Mouse (Mus musculus) cerebellum, postnatal 14 days (tissue): ENCODE results near the gene Slfn3.
"Not testable (repeated sequence)": the region's sequence is repeated elsewhere in the genome, so short reads cannot be mapped to it uniquely, and the experiment has no call there.

Source experiments
- DNase-seq, 2 experiments: peaks; one replicate each; pipeline ENCODE4 v3.0.0; 2021; ENCODE audit warnings: mixed read lengths in 2 of 2

Gene Slfn3

GRCm38 (mm10) chr11:83191134-83191893 lies at the start of gene Slfn3:
Gene Slfn3, plus strand, starts transcription at chr11:83191330.
- DNase-seq, result peak; percentile 11 to 28

DNA sequence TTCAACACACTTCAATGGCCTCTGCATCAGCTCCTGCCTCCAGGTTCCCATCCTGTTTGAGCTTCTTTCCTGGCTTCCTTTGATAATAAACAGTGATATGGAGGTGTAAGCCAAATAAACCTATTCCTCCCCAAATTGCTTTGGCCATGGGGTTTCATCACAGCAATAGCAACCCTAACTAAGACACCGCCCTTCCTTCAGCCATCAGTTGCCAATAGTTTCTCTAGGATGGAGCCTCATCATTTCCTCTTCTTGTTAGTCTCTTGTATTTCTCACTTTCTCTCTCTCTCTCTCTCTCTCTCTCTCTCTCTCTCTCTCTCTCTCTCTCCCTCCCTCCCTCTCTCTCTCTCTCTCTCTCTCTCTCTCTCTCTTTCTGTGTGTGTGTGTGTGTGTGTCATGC lies 42.2 kb upstream of the Slfn3 start:
- not testable (repeated sequence) for DNase-seq

DNA sequence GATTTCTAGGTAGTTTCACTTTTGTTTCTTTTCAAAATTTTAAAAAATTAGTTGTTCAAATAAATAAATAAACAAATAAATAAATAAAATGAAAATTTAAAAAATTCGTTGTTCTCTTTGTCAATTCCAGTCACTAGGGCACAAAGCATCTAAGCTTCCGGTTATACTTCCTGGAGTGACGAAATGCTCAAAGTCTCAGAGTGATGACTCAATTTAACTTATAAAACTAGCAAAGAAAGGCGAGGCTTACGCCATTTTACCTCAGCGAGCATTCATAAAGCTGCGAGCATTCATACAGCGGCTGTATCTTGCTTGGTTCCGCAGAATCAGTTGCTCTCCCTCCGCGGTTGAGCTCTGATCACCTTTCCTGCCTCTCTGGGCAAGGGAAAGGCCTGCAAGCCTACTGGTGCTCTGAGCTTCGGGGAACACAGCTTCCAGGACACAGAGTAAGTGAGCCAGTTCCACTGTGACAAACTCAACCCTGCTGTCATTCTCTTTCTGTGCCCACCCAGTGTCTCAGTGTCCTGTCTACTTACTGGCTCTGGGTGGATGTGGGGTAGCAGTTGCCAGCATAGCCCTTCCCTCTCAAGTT lies 16.1 kb upstream of the Slfn3 start, which contains the start of gene Slfn4:
Gene Slfn4 (plus strand): TSS at position 239 of the 592 bp plus-strand sequence.
- no peak for DNase-seq

DNA sequence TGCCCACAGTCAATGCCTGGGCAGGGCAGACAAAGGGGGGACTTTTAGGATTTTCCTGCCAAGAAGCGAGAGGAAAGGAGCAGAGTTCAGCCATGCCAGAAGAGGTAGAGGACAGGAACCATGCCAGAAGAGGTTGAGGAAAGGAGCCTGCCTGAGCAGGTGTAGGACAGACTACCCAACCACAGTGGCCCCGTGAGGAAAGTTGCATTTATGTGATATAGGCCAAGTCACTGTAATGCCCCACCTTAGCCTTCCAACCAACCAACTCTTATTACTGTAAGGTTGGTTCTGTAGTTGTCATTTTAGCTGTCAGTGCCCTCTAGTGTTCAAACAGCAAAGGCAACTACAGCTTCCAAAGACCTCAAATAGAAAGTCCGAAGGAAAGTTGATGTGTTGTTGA lies 871 bp downstream of the Slfn3 start:
- DNase-seq, result peak; percentile 15

DNA sequence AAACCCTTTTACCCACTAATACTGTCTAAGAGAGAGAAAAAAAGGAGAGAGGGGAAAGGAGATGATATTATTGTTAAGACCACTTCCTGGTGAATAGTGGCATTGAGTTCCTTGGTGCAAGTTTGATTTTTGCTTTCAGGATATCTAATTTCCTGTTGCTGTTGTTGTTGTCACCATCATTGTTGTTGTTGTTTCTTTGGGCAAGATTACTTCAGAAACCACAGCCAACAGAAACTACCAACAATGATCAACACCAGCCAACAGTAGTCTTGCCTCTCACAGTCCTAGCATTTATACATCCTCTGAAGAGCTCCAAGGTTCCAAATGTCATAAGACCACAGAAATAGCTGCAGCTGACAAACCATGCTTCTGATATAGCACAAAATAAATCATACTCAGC lies 13.9 kb downstream of the Slfn3 start:
- DNase-seq, result no peak

DNA sequence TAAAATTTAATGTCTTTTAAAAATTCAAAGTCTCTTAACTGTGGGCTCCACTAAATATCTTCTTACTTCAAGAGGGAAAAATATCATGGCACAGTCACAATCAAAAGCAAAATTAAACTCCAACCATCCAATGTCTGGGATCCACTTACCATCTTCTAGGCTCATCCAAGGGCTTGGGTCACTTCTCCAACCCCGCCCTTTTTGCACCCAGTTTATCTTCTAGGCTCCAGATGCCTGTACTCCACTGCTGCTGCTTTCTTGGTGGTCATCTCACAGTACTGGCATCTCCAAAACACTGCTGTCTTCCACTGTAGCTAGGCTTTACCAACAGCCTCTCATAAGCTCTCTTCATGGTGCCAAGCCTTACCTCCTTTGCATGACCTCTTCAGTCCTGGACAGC lies 25.0 kb downstream of the Slfn3 start:
- no peak for DNase-seq

DNA sequence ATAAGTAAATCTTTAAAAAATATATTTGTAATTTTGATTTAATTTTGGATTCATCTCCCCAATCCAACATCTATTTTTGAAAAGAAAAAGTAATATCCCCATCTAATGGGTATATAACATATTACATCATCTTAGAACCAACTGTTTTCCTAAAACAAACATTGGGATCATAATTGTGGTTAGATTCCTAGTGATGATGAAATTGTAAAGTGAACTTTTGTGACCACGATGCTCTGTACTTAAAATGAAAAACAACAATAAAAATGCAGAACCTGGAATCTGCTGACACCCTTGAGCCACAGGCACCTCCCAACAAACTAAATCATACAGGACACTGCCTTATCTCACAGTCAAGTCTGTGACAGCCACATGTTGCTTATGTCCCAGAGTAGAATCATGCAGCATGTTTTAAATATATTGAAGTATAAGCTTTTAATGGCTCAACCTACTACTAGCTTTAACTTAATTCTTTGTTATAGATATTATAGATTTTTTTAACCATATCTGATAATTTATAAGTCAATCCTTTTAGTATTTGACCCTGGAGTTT lies 30.3 kb downstream of the Slfn3 start:
- DNase-seq, result no peak

DNA sequence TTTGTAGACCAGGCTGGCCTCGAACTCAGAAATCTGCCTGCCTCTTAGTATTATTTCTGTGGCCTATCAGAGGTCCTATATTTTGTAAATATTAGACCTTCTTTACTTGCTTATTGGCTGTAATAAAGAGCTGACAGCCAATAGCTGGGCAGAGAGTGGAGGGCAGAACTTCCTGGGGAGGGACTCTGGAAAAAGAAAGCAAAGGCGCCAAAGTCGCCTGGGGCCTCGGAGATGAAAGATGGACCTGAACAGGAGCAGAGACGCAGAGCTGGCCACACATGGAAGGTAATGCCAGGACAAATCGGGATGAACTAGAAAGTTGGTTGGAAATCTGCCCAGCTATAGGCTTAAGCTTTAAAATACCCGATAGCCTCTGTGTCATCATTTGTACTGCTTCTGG lies 32.2 kb downstream of the Slfn3 start:
- no peak for DNase-seq

DNA sequence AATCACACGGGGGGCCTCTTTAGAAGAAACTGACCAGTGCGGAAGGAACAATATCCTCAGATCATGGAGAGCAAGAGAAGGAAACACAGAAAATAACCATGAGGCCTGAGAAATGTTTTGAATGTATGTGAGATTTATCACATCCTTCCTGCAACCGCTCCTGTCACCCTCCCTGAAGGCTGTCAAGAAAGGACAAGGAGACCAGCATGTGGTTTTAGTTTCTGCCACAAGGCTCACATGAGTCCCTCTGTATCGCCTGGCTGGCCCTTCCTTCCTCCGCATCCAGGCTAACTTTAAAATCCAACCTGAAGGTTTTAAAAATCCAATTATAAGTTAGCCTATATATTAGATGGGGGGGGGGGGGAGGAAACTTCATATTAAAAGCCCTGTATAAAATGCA lies 32.7 kb downstream of the Slfn3 start:
- DNase-seq, result not testable (repeated sequence)

GRCm38 (mm10) chr11:83224217-83224616 lies 33.1 kb downstream of the Slfn3 start:
- no peak for DNase-seq

GRCm38 (mm10) chr11:83224750-83225149 lies 33.6 kb downstream of the Slfn3 start:
- no peak for DNase-seq

GRCm38 (mm10) chr11:83225371-83225960 lies 34.3 kb downstream of the Slfn3 start:
- DNase-seq, result no peak

DNA sequence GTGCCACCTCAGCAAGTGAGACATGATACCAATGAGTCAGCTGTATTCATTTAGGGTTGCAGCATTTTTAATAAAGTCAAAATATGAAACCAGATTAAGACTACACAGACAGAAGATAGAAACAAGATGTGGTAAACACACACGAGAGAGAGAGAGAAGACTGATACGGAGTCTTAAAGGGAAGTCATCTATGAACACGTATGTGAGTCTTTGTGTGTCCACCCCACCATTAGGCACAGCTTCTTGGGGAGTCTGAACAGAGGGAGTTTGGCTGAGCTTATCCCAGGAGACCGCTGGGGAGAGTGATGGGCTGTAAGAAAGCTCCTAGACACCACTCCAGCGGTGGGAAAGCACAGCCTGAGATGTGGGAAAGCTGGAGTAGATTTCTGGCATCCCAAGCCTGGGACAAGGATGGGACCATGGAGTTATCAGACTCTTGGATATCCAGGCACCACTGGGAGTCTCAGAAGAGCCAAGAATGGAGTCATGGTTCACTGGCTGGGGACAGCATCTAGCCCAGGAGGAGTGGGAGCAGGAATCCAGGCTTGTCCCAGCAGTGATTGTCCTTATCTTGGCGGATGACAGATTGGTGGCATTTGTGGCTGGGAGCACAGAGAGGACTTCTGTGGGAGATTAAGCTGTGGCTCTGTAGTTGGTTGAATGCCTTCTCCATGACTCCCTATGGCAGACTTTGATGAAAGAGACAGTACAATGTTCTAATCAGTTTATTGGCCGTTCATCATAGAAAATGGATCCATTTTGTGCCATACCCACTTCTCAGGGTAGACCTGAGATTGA lies 37.0 kb downstream of the Slfn3 start:
- DNase-seq, result no peak

- peak; percentile 8 to 20 for DNase-seq
These were observed 39.8 kb downstream of the Slfn3 start for GRCm38 (mm10) chr11:83230966-83231365.

DNA sequence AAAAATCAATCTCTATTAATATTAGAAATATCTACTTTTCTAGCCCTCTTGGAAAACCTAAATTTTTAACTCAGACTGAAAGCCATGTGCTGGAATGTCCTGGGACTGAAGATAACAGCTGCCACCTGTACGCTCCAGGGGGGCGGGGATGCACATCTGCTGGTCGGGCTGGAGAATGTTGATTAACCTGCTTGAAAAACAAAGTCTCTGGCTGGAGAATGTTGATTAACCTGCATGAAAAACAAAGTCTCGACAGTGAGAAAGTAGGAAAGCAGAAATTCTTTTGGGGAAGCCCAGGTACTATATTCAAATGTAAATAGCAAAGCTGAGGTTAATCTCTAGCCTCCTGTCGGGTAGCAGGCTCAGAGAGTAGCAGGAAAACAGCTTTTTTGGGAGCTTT lies 42.5 kb downstream of the Slfn3 start:
- not testable (repeated sequence) for DNase-seq

DNA sequence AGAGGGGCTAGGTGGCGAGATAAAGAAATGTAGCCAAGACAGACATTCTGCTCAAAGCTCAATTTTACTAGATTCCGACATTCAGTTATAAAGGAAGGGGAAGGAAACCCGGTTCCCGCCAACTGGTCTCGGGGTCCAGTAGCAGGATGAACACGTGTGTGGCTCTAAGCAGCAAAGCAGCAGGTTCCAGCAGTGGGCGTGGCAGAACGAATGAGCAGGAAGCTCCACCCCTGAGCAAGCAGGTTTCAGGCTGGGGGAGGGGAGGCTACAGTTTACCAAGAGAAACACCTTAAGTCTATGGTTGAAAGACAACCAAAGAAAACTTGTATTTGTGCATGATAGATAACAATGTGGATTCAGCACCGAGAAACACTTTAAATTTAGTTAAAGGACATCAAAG lies 46.3 kb downstream of the Slfn3 start:
- DNase-seq, result not testable (repeated sequence)

GRCm38 (mm10) chr11:83238389-83238788 lies 47.3 kb downstream of the Slfn3 start:
- DNase-seq, result no peak

GRCm38 (mm10) chr11:83239811-83240210 lies 48.7 kb downstream of the Slfn3 start:
- no peak for DNase-seq

- DNase-seq, result not testable (repeated sequence)
These were observed 66.1 kb downstream of the Slfn3 start for GRCm38 (mm10) chr11:83257211-83257610.

DNA sequence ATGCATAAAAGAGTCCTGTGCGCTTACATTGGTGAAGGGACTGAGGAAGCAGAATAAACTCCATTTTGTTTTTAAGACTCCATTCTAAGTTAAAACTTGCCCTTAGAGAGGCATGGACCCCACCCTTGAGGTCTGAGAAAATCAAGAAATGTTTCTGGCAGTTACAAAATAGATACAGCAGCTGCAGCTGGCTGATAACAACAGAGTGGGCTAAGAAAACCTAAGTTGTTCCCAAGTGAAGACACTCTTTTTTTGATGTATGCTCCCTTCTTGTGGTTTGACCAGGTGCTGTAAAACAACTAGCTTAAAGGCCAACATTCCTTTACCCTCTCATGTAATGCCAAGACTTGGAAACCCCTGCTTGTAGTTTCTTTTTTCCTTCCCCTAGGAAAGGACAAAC lies 71.5 kb downstream of the Slfn3 start:
- DNase-seq, result no peak

- DNase-seq, result no peak
These were observed 72.0 kb downstream of the Slfn3 start for GRCm38 (mm10) chr11:83263146-83263545.
